Mouse (Mus musculus) embryonic facial prominence, embryonic 14.5 days (tissue): ENCODE data around the gene Hsdl1. TPM values are rescaled to one million over a fixed set of nuclear protein-coding genes. Genes with fewer than 3 reads are reported as not detected.

ENCODE experiments used
- ATAC-seq: fragments of 200-750 bp; cut with Nextera tagmentation; 2 replicates; pipeline ENCODE4 v1.8.0; 2017; ENCODE audit warnings: low read depth, moderate number of reproducible peaks, moderate TSS enrichment
- DNase-seq: peaks from one replicate; pipeline ENCODE4 v3.0.0-alpha.2; 2015; ENCODE audit warnings: low spot score
- H3K27ac ChIP-seq: fragments of 300-500 bp; sonication (generic); replicated peaks from 2 replicates; pipeline ENCODE4 v1.5.1; 2014; ENCODE audit warnings: low read depth, mild to moderate bottlenecking, low read length, moderate library complexity
- H3K27me3 ChIP-seq: fragments of 300-500 bp; sonication (generic); replicated peaks from 2 replicates; pipeline ENCODE4 v1.6.1; 2014; ENCODE audit warnings: low read length; ENCODE audit not compliant: control insufficient read depth, insufficient read depth
- H3K36me3 ChIP-seq: fragments of 300-500 bp; sonication (generic); 2 replicates; pipeline ENCODE4 v1.6.1; 2014; ENCODE audit warnings: low read length, mixed read lengths; ENCODE audit not compliant: control insufficient read depth, insufficient read depth
- H3K4me1 ChIP-seq: fragments of 300-500 bp; sonication (generic); 2 replicates; pipeline ENCODE4 v1.6.1; 2014; ENCODE audit warnings: antibody characterized with exemption, low read length; ENCODE audit not compliant: control insufficient read depth, insufficient read depth
- H3K4me2 ChIP-seq: fragments of 300-500 bp; sonication (generic); 2 replicates; pipeline ENCODE4 v1.6.1; 2014; ENCODE audit warnings: low read depth, mild to moderate bottlenecking, low read length, moderate library complexity, mixed read lengths
- H3K4me3 ChIP-seq: fragments of 300-500 bp; sonication (generic); 2 replicates; pipeline ENCODE4 v1.5.1; 2014; ENCODE audit warnings: low read depth, mild to moderate bottlenecking, low read length
- H3K9ac ChIP-seq: fragments of 300-500 bp; sonication (generic); 2 replicates; pipeline ENCODE4 v1.6.1; 2014; ENCODE audit warnings: low read depth, mild to moderate bottlenecking, low read length, moderate library complexity, mixed read lengths
- H3K9me3 ChIP-seq: fragments of 300-500 bp; sonication (generic); 2 replicates; pipeline ENCODE4 v1.6.1; 2016; ENCODE audit warnings: low read length; ENCODE audit not compliant: control insufficient read depth
- WGBS: fragments of 180-500 bp; shearing (Covaris S2); extraction: QIAGEN DNeasy Blood & Tissue Kit; methylation state at CpG from one replicate; pipeline ENCODE4 v1.1.7; 2014; 5-methylcytosine and 5-hydroxymethylcytosine counted together
- polyA plus RNA-seq: library from polyadenylated mRNA; unstranded; fragments of >200 nt; fragmentation: Nextera tagmentation; extraction: Ambion mirVana; gene quantifications from 2 replicates; pipeline ENCODE4 v1.2.1, GENCODE M21; 2014

Gene Hsdl1
- 34.0 and 37.1 TPM in 2 replicates for polyA plus RNA-seq

DNA sequence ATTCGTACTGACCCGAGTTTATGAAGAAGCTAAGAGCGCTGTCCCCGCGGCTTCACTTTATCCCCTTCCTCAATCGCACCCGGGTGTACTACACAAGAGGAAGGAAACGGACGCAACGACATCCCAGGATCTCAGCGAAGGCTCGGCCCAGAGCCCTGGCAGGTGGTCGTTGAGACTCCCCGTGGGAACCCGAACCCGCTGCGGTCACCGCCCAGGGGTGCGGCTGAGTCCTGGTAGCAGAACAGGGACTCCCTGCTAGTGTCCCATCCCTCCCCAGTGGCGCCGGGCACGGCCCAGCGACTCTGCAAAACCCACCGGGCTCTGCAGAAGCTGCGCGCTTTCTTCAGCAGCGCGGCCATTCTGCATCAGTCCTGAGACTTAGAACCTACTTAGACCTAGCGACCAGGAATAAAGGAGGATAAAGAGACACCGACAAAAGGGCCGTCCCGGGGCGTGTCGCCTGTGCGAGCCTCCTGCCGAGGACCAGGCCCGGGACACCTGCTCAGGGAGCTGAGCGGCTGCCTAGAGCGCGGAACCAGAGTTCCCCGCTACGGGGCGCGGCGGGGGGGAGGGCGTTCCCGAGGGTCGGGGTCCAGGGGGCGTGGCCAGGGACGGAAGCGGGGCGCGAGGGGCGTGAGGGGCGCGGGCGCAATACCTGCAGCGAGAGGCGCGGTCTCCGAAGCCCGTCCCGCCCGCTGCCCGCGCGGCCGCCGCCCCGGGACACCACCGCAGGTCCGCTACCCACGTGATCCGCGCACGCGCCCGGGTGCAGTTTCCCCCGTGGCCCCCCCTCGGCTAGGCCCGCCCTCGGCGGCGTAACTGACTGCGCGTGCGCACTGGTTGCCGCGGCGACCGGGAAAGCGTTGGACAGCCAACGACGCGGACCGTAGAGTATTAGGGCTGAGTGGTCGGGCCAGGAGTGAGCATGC is at the start of gene Hsdl1, which contains the start of gene Dnaaf1:
Hsdl1 (minus strand) TSS at position 747 of the 929 bp plus-strand sequence.
Dnaaf1 (plus strand) TSS at position 799 of the 929 bp plus-strand sequence.
- Histone ChIP-seq H3K36me3 (no peaks in the 10 kb centered on the region), H3K4me3 (peak within 1 kb of the TSS; percentile 79), H3K27ac (no peak within 1 kb of the TSS), H3K4me1 (peaks cover 5% of the 10 kb centered on the region), H3K27me3 (peaks cover 9% of the 10 kb centered on the region), H3K9ac (peak within 1 kb of the TSS; percentile 71), H3K9me3 (no peaks in the 10 kb centered on the region), H3K4me2 (peak within 1 kb of the TSS; percentile 96)
- ATAC-seq (peak; percentile 88), DNase-seq (peak; percentile 92)
- WGBS, result under 1% methylated on average over 47 of the region's 97 CpGs

- WGBS, result 82% methylated on average over 1 of the region's 1 CpGs
- H3K27me3 ChIP-seq, result no peaks in the 10 kb centered on the region
- no peak for ATAC-seq
- no peak for DNase-seq
- no peak overlapping the region for H3K27ac ChIP-seq
- H3K4me2 ChIP-seq, result no peak overlapping the region
- H3K4me3 ChIP-seq, result no peak overlapping the region
- no peaks in the 10 kb centered on the region for H3K4me1 ChIP-seq
- no peak overlapping the region for H3K9ac ChIP-seq
- no peaks in the 10 kb centered on the region for H3K9me3 ChIP-seq
- H3K36me3 ChIP-seq, result no peaks in the 10 kb centered on the region
These were observed 48.8 kb upstream of the Hsdl1 start for GRCm38 (mm10) chr8:119623744-119624143.

- Histone ChIP-seq H3K4me1 (no peaks in the 10 kb centered on the region), H3K9ac (no peak overlapping the region), H3K4me3 (no peak overlapping the region), H3K36me3 (no peaks in the 10 kb centered on the region), H3K9me3 (no peaks in the 10 kb centered on the region), H3K27me3 (no peaks in the 10 kb centered on the region), H3K4me2 (no peak overlapping the region), H3K27ac (no peak overlapping the region)
- no peak for DNase-seq
- ATAC-seq, result no peak
- 77% methylated on average over 8 of the region's 8 CpGs for WGBS
These were observed 48.1 kb upstream of the Hsdl1 start for GRCm38 (mm10) chr8:119623061-119623460.

GRCm38 (mm10) chr8:119622555-119622954 is 47.6 kb upstream of the Hsdl1 start:
- Histone ChIP-seq H3K4me1 (no peaks in the 10 kb centered on the region), H3K9me3 (no peaks in the 10 kb centered on the region), H3K36me3 (no peaks in the 10 kb centered on the region), H3K9ac (no peak overlapping the region), H3K27me3 (no peaks in the 10 kb centered on the region), H3K27ac (no peak overlapping the region), H3K4me3 (no peak overlapping the region), H3K4me2 (no peak overlapping the region)
- no peak for DNase-seq
- ATAC-seq, result no peak
- 39% methylated on average over 3 of the region's 4 CpGs for WGBS

DNA sequence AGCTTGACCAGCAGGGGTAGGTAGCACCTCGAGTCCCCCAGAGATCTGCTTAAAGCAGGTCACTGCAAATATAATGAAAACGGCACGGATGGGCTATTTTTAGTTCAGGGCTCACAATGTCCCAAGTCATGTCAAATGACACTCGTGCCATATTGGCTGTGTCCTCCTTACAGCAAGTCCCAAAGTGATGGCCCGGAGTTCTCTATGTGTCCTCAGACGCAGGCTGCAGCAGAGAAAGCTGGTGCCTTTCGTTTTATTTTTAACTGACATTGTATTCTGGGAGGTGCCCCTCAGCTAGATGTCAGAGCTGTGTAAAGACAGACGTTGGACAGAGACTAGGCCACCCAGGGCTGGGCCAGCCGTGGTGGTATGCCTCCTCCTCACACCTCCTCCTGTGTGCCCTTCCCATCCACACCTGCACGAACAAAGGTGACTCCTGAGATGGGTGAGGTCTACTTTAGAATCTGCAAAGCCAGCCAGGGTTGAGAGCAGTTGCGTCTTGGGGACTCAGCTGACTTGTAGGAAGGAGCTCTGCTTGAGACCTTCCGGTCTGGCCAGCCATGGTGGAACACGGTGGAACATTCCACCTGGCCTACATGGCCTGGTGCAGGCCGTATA is 46.0 kb upstream of the Hsdl1 start:
- no peaks in the 10 kb centered on the region for H3K27me3 ChIP-seq
- ATAC-seq, result no peak
- WGBS, result 86% methylated on average over 14 of the region's 14 CpGs

DNA sequence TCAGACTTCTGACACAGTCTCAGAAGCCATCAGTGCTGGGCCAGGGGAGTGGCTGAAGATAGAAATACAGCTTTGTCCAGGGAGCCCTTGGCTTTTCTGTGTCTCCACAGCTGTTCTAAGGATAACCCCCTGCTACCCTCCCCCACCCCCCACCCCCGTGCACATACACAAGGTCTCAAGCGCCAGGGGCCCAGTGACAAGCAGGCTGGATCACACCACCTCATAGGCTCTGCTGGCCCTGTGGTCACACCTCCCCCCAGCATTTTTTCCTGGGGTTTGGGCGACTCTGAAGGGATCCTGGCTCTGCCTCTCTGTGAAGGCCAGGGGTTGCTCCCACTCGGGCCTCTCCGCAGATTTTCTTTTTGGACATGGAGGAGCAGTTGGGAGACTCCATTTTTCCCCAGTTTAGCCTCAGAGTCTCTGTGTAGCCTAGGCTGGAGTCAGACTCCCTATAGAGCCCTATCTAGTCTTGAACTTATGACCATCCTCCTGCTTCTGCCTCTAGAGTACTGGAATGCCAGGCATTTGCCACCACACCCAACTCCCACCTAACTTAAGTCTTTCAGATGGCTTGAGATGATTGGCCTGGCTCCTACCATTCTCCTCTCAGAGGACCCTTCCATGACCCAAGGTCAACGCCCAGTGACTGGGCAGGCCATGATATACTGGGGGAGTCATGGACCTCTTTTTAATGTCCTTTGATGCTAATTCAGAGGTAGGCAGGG is 45.3 kb upstream of the Hsdl1 start:
- no peaks in the 10 kb centered on the region for H3K36me3 ChIP-seq
- no peak overlapping the region for H3K4me2 ChIP-seq
- WGBS, result 62% methylated on average over 6 of the region's 6 CpGs
- H3K9me3 ChIP-seq, result no peaks in the 10 kb centered on the region
- H3K4me3 ChIP-seq, result no peak overlapping the region
- DNase-seq (no peak), ATAC-seq (no peak)
- H3K4me1 ChIP-seq, result no peaks in the 10 kb centered on the region
- H3K9ac ChIP-seq, result no peak overlapping the region
- H3K27me3 ChIP-seq, result no peaks in the 10 kb centered on the region
- no peak overlapping the region for H3K27ac ChIP-seq

More for the DNA sequence above, 46.0 kb upstream of the Hsdl1 start:
- Histone ChIP-seq H3K9ac (no peak overlapping the region), H3K9me3 (no peaks in the 10 kb centered on the region), H3K4me3 (no peak overlapping the region), H3K4me1 (no peaks in the 10 kb centered on the region), H3K36me3 (no peaks in the 10 kb centered on the region), H3K27ac (no peak overlapping the region), H3K4me2 (no peak overlapping the region)
- DNase-seq, result no peak

- no peak for ATAC-seq
These were observed 43.9 kb upstream of the Hsdl1 start for GRCm38 (mm10) chr8:119618887-119619286.

GRCm38 (mm10) chr8:119617586-119617985 is 42.6 kb upstream of the Hsdl1 start:
- Histone ChIP-seq H3K27me3 (no peaks in the 10 kb centered on the region), H3K4me3 (no peak overlapping the region), H3K27ac (no peak overlapping the region), H3K9me3 (no peaks in the 10 kb centered on the region), H3K4me2 (no peak overlapping the region), H3K4me1 (no peaks in the 10 kb centered on the region), H3K9ac (no peak overlapping the region), H3K36me3 (no peaks in the 10 kb centered on the region)
- 89% methylated on average over 5 of the region's 5 CpGs for WGBS
- DNase-seq (no peak), ATAC-seq (no peak)

More at GRCm38 (mm10) chr8:119618887-119619286, 43.9 kb upstream of the Hsdl1 start:
- 65% methylated on average over 5 of the region's 5 CpGs for WGBS
- H3K36me3 ChIP-seq, result no peaks in the 10 kb centered on the region
- H3K27ac ChIP-seq, result no peak overlapping the region
- no peaks in the 10 kb centered on the region for H3K9me3 ChIP-seq
- H3K4me1 ChIP-seq, result no peaks in the 10 kb centered on the region
- H3K9ac ChIP-seq, result no peak overlapping the region
- no peak overlapping the region for H3K4me3 ChIP-seq
- no peaks in the 10 kb centered on the region for H3K27me3 ChIP-seq
- no peak overlapping the region for H3K4me2 ChIP-seq
- DNase-seq, result no peak
